Mouse (Mus musculus) bone marrow macrophage, adult 2 months (primary cell): ENCODE data around the gene Kif19a.

Experiments
- CTCF ChIP-seq: IDR thresholded peaks from 2 replicates; pipeline ENCODE4 v1.5.1; 2012; ENCODE audit warnings: low read depth, mild to moderate bottlenecking, low read length, moderate library complexity
- POLR2A ChIP-seq: IDR thresholded peaks from 2 replicates; pipeline ENCODE4 v1.6.1; 2012; ENCODE audit warnings: mild to moderate bottlenecking, low read depth, low read length, borderline replicate concordance

DNA sequence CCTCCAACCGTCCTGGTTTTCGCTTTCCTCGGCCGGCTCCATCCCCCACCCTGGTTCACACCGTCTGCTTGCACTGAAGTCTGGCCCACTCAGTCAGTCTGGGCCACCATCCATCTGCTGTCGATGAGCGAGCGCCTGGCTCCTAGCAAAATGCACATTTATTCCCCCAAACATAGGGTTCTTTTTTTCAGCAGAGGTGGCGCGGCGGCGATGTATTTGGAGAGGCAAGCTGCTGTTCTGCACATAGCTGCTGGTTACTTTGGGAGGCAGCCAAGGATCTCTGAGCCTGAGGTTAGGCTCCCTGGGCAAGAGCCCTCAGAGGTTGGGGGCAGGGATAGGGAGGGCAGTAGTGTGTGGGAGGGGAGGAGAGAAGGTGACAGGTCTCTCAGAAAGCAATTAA is 57.5 kb downstream of the Kif19a start:
- TF ChIP-seq POLR2A (no peak), CTCF (no peak)
